Mouse (Mus musculus) myocyte (in vitro differentiated cells): ENCODE measurements at regions not wholly inside any gene's neighbourhood (a gene's known extent, or its start where the extent isn't known, plus 50 kb on each side); places are given as distances from the start of the nearest gene placed in this dataset.

Experiments
- CEBPB ChIP-seq: IDR thresholded peaks from 2 replicates; pipeline ENCODE4 v1.6.1; 2011; ENCODE audit warnings: mild to moderate bottlenecking, moderate library complexity; ENCODE audit not compliant: poor library complexity, insufficient read depth, severe bottlenecking
- MAX ChIP-seq: IDR thresholded peaks from one replicate; pipeline ENCODE4 v1.6.1; 2011; ENCODE audit warnings: low read depth, mild to moderate bottlenecking, control low read depth
- MYOD1 ChIP-seq, 3 experiments: IDR thresholded peaks; one replicate each; pipeline ENCODE4 v1.6.1; 2011; ENCODE audit warnings: control low read depth in 2 of 3, low read depth in 2 of 3, mild to moderate bottlenecking in 2 of 3, moderate library complexity in 1 of 3; ENCODE audit not compliant: insufficient read length in 2 of 3, control insufficient read depth in 1 of 3
- MYOG ChIP-seq, 3 experiments: IDR thresholded peaks; one replicate each; pipeline ENCODE4 v1.6.1; 2011; ENCODE audit warnings: control low read depth in 2 of 3, low read depth in 2 of 3, mild to moderate bottlenecking in 2 of 3; ENCODE audit not compliant: insufficient read length in 2 of 3, control insufficient read depth in 1 of 3, insufficient read depth in 1 of 3
- POLR2A ChIP-seq: IDR thresholded peaks from one replicate; pipeline ENCODE4 v1.6.1; 2011; ENCODE audit warnings: low read depth, mild to moderate bottlenecking, control low read depth, moderate library complexity; ENCODE audit not compliant: insufficient read length
- POLR2AphosphoS2 ChIP-seq: IDR thresholded peaks from one replicate; pipeline ENCODE4 v1.6.1; 2011; ENCODE audit warnings: low read depth, control low read depth; ENCODE audit not compliant: insufficient read length
- REST ChIP-seq: IDR thresholded peaks from one replicate; pipeline ENCODE4 v1.6.1; 2011; ENCODE audit warnings: mild to moderate bottlenecking, control low read depth, moderate library complexity; ENCODE audit not compliant: insufficient read depth, insufficient read length
- SRF ChIP-seq: IDR thresholded peaks from one replicate; pipeline ENCODE4 v1.6.1; 2011; ENCODE audit warnings: low read depth; ENCODE audit not compliant: control insufficient read depth, insufficient read length
- USF1 ChIP-seq: IDR thresholded peaks from one replicate; pipeline ENCODE4 v1.6.1; 2011; ENCODE audit warnings: low read depth, mild to moderate bottlenecking, control low read depth, moderate library complexity

DNA sequence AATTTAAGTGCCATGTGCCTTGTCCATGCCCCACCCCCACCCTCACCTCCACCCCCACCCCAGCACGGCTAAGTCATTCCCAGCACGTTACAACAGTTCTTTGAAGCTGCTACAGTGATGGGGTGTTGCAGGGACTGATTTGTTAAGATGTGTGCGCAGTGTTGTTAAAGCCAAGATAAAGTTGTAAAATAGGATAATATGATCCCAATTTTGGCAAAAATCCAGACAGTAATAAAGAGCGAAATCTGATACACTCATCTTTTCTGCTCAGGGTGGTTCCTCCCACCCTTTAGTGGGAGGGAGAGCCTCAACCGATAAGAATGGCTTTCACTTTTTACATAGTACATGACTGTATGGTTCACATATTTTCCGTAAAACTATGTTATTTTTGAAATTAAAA lies 180.2 kb downstream of the Gm826 start:
- TF ChIP-seq CEBPB, result no peak
- TF ChIP-seq POLR2A, result no peak
- no peak for TF ChIP-seq MYOD1 (IDR thresholded peaks at IDR 0.05; ENCODE audit: control insufficient read depth in 1 of 3, insufficient read length in 2 of 3, low read depth in 2 of 3)
- TF ChIP-seq MAX, result no peak
- TF ChIP-seq SRF, result no peak
- no peak for TF ChIP-seq REST
- no peak for TF ChIP-seq MYOG (IDR thresholded peaks at IDR 0.05; ENCODE audit: control insufficient read depth in 1 of 3, insufficient read depth in 1 of 3, insufficient read length in 2 of 3, low read depth in 2 of 3)
- no peak for TF ChIP-seq POLR2AphosphoS2
- TF ChIP-seq USF1, result no peak
